Mouse (Mus musculus) bone marrow macrophage, adult 2 months (primary cell): Measurements from ENCODE around the gene Slc8a1. TPM values are rescaled to one million over a fixed set of nuclear protein-coding genes. Genes with fewer than 3 reads are reported as not detected.

Experiments
- H3K27ac ChIP-seq: 2 replicates; pipeline ENCODE4 v1.5.1; 2012; ENCODE audit warnings: low read depth, low read length; ENCODE audit not compliant: insufficient read depth
- H3K4me1 ChIP-seq: 2 replicates; pipeline ENCODE4 v1.6.1; 2012; ENCODE audit warnings: low read length; ENCODE audit not compliant: control insufficient read depth, insufficient read depth
- H3K4me3 ChIP-seq: 2 replicates; pipeline ENCODE4 v1.5.1; 2012; ENCODE audit warnings: mild to moderate bottlenecking, low read length, moderate library complexity; ENCODE audit not compliant: insufficient read depth
- CTCF ChIP-seq: IDR thresholded peaks from 2 replicates; pipeline ENCODE4 v1.5.1; 2012; ENCODE audit warnings: low read depth, mild to moderate bottlenecking, low read length, moderate library complexity
- POLR2A ChIP-seq: IDR thresholded peaks from 2 replicates; pipeline ENCODE4 v1.6.1; 2012; ENCODE audit warnings: mild to moderate bottlenecking, low read depth, low read length, borderline replicate concordance
- polyA plus RNA-seq: library from polyadenylated mRNA; stranded (reverse); fragments of >200 nt; gene quantifications from 2 replicates; pipeline ENCODE4 v1.2.4, GENCODE M21; 2012; ENCODE audit not compliant: missing spikeins, insufficient read depth, insufficient read length

Slc8a1 gene
- polyA plus RNA-seq, 1 experiment: 46.2 TPM

DNA sequence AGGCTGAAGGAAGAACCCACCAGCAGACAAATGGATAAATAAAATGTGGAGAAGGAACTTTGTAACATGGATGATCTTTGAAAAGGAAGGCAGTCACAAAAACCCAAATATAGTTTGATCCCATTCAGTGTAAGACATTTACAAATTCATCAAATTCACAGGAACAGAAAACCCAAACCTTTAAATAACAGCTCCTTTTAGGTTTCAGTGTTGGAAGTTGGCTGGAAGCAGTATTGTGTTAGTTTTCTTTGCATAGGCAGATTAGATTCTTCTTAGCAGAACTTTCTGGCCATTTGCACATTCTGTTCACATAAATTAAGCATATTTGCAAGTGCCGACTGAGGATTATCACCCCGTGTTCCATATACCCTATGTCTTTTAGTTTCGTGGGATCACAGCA, 193.3 kb downstream of the Slc8a1 start:
- TF ChIP-seq POLR2A: no peak
- TF ChIP-seq CTCF: no peak
- Histone ChIP-seq H3K4me3 (no peak overlapping the region), H3K27ac (no peak overlapping the region), H3K4me1 (peaks cover 11% of the 10 kb centered on the region)

DNA sequence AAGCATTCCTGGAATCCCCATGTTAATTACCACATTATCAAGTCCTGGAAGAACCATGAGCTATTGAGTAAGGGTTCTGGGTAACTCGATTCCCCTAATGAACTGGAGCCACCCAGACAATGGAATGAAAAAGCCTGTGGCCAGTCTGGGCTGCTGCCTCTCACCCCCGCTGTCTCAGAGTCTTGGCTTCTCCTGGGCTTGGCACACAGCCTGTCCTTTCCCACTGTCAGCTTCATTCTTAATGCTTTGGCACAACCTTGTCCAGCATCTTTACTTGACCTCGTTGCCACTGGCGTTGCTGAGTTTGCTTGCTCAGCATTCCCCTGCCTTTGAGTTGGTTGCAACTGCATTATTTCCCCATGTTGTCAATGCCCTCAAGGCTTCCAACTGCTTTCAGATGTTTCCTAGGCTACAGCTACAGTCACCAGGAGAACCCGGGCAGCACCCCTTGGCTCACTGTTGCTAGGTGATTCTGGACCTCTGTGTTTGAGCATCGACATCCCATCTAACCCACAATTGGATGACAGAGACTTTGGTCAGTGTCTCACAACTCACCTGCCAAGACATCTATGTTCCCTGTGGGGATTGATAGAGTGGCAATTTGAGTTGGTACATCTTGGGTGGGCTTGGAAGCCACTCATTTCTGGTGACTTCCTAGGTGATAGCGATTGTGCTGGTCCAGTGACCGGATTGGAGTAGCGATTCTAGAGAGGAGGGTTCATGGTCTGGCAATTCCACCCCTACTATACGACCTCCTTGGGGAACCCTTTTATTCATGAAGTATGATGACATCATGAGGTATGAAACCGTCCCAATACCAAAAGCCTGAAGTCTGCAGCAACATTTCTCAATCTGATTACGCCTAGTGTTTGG, 195.6 kb downstream of the Slc8a1 start:
- no peak overlapping the region for H3K27ac ChIP-seq
- peaks cover 19% of the 10 kb centered on the region for H3K4me1 ChIP-seq
- no peak for TF ChIP-seq POLR2A
- no peak for TF ChIP-seq CTCF
- no peak overlapping the region for H3K4me3 ChIP-seq

DNA sequence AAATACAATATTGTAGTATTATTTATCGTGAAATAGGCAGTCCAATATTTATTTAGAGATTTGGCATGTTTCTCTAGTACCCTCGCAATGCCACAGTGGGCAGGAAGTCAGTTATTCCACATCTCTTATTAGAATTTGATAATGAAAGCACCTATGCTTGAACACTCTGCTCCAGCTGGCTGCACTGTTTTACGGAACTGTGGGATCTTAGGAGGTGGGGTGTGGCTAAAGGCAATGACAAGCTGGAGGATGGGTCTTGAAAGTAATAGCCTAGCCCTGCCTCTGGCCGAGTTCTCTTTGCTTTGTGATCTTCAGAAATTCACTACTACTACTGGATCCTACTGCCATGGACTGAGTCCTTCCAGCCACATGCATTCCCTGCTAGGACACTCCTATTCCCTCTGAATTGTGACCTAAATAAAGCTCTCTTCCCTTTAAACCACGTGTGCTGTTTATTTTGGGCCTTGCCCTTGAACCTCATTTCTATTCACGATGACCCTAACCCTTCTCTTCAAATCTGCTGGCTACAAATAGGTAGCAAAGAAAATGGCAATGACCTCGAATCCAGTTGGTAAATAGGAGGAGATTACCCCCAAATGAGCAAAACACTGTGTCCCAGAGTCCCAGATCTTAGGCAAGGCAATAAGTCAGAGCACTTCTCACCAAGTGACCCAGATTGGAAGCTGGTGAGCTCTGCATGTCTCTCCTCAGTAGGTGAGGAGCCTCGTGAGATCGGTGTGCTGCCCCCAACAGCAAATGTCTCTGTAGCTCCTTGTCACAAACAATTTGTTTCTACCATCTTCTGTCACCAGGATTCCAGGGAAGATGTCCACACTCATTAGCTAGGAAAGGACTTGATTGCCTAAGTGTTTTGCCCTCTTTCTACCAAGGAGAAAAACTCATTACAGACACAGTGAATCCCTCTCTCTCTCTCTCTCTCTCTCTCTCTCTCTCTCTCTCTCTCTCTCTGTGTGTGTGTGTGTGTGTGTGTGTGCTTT, 199.7 kb downstream of the Slc8a1 start:
- no peak overlapping the region for H3K4me3 ChIP-seq
- TF ChIP-seq POLR2A: no peak
- no peak for TF ChIP-seq CTCF
- peaks cover 25% of the 10 kb centered on the region for H3K4me1 ChIP-seq
- H3K27ac ChIP-seq: no peak overlapping the region

DNA sequence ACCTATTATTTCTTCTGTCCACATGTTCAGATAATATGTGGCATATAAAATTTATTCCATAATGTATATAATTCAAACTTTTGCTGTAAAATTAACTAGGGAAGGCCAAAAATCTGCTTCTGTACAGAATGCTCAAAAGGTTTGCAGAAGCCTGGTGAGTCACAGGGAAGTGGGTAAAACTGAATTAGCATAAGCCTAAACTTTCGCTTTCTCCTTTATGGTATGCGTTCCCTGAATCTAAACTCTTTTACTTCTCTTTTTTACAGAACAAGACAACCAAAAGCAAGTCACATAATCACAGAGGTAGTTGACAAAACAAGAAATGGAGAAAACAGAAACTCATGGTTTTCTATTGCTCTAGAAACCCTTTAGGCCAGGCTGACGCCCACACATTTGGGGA, 202.1 kb downstream of the Slc8a1 start:
- Histone ChIP-seq H3K4me1 (peaks cover 25% of the 10 kb centered on the region), H3K27ac (peak overlapping the region; percentile 86), H3K4me3 (peak overlapping the region; percentile 57)
- TF ChIP-seq POLR2A: no peak

DNA sequence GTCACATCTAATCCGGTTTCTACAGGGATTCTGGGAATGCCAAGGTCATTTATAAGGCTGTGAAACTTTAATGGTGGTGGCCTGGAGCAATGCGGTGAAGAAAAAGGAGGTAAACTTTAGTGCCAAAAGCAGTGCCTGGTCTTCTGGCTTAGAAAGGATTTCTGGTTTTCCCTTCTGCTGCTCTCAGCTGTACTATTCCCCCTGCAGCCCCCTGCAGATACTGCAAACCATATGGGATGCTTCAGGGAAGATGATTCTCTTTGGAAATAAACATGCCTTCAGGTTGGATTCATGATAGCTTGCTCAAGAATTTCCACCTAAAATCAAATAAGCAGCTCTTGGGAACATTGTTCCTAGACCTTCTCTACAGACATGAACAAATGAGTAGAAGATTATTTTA, 208.3 kb downstream of the Slc8a1 start:
- H3K4me3 ChIP-seq: no peak overlapping the region
- peaks cover 7% of the 10 kb centered on the region; the same call in 1 of the 2 replicates for H3K4me1 ChIP-seq
- no peak overlapping the region for H3K27ac ChIP-seq
- TF ChIP-seq CTCF (no peak), POLR2A (no peak)

DNA sequence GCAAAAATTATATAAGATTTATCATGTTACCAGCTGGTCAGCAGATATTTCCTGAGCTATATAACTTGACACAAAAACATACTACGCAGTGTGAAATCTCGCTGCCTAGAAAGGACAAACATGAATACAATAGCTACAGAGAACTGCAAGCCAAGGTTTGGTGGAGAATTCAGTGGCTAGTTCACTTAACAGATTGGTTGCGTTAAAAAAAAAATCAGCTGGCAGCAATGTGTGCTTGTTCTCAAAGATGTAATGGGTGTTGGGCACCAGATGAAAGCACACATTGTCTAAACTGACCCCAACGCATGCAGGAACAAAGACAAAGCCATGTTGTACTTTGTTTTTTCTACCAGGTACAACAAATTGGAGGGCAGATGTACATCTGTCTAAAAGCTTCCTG, 209.2 kb downstream of the Slc8a1 start:
- Histone ChIP-seq H3K4me1 (peaks cover 4% of the 10 kb centered on the region; the same call in 1 of the 2 replicates), H3K27ac (no peak overlapping the region), H3K4me3 (no peak overlapping the region)
- TF ChIP-seq CTCF (no peak), POLR2A (no peak)

DNA sequence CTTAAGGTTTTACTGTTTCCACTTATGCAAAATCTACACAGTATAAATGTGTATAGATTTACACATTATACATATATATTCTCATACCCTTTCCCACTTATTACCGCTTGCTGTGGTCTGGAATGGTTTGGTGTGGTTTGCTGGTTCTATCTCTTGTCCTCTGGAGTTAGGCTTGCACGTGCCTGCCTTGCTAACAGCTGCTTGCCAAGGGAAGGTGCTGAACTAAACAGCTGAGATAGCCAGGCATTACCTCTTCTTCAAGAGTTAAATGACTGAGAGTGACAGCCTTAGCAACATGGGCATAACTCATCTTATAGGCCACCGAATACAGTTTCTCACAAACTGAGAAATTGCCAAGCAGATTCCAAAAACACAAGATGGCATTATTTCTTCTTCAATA, 211.7 kb downstream of the Slc8a1 start:
- TF ChIP-seq POLR2A (no peak), CTCF (no peak)
- no peak overlapping the region for H3K4me3 ChIP-seq
- no peak overlapping the region for H3K27ac ChIP-seq
- peaks cover 3% of the 10 kb centered on the region; the same call in 1 of the 2 replicates for H3K4me1 ChIP-seq

DNA sequence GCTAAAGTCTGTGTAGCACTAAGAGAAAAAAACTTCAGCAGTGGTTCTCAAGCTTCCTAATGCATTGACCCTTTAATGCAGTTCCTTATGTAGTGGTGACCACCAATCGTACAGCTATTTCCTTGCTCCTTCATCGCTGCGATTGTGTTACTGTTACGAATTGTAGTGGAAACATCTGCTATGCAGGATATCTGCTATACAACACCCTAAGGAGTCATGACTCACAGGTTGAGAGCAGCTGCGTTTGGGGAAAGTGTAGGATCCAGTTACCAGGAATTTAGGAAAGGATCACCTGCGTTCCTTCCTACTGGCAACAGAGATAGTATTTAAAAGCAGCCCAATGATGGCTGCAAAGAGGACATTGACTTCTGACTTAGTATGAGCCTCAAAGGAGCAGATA, 213.4 kb downstream of the Slc8a1 start:
- TF ChIP-seq CTCF: no peak
- no peak for TF ChIP-seq POLR2A
- Histone ChIP-seq H3K4me3 (no peak overlapping the region), H3K27ac (no peak overlapping the region), H3K4me1 (peaks cover 3% of the 10 kb centered on the region; the same call in 1 of the 2 replicates)

DNA sequence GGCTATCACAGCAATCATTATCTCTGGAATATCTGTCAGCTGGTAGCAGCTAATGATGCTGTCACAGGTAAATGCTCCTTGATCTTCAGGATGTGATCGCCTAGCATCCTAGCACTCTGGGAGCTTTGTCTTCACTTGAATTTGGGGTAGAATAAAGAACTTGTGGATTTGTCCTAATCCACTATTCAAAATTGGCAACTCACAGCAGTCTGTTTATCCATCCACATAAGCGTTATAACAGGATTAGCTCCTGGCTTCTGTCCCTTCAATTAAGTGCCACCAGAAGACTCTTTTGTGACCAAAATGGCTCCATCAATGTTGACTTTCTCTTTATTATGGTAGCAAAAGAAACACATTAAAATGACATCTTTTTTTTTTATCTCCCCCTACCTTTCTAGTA, 214.2 kb downstream of the Slc8a1 start:
- Histone ChIP-seq H3K27ac (no peak overlapping the region), H3K4me3 (no peak overlapping the region), H3K4me1 (peaks cover 6% of the 10 kb centered on the region)
- TF ChIP-seq CTCF (no peak), POLR2A (no peak)
